Mouse (Mus musculus): ENCODE results near the gene Pdia3.
"Not testable (repeated sequence)": the region's sequence is repeated elsewhere in the genome, so short reads cannot be mapped to it uniquely, and the experiment has no call there.

The Pdia3 gene

DNA sequence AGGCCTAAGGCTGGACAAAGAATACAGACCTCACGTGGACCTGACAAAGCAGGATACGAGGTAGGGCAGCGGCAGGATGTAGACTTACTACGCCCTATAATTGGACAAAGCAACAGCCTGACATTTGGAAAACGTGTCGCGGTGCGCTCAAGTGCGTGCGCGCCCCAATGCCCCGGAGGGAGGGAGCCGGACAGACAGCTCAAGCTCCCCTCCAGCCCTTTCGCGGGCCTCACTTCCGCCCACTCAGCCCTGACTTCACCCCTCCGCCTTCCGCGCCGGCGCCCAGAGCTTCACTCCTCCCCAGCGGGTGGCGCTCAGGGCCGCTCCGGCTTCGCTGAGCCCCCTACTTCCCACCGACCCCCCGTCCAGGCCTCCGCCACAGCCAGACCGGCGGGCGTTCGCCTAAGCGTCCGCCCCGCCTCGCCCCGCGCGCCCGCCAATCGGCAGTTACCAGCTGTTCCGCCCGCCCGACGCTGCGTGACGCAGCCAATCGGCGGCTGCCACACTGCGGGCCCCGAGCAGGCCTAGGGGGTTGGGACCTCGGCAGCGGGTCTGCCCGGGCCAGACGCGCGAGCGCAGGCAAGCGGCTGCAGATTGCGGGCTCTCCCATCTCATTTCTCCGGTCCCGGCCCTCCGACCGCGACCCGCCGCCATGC is at the start of gene Pdia3, which contains the start of gene Catsper2:
Pdia3 (plus strand) TSS at position 389 of the 656 bp plus-strand sequence.
Catsper2 (minus strand) TSS at position 406 of the 656 bp plus-strand sequence.
- DNase-seq: peak; percentile 92 to 96

DNA sequence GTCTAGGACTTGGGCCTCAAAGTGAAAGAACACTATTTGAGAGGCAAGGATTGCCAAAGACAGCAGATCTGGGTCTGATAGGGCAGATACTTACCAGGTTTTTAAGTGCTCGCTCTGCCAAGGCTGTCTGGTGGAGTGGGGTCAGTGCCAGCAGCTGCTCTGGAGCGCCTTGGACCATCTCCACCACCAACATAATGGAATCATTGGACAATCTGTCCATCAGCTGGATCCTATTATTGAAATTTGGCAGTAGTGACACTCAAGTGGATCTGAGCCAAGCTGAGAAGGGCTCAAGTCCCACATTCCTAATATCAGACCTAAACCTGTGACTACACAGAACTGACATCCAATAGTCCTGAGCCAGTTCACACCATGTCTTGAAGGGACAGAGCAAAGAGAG is 44.7 kb upstream of the Pdia3 start:
- peak in 1 of 2 experiments; percentile 42 for DNase-seq

DNA sequence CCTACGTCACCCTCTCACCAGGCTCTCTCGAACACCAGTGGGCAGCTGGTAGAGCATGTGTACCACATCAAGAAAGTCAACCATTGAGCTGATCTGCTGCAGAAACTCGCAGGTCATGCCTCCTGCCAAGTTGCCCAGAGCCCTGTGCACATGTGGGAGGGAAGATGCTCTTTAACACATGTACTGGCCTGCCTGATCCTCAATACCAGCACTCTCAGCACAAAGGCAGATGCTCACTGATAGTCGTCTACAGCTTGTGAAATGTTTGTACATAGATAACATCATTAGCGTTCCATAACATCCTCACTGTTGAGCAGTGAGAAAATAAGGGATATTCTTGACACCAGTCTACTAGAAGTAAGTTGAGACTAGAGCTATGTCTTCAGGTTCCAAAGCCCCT is 42.7 kb upstream of the Pdia3 start:
- DNase-seq: no peak

DNA sequence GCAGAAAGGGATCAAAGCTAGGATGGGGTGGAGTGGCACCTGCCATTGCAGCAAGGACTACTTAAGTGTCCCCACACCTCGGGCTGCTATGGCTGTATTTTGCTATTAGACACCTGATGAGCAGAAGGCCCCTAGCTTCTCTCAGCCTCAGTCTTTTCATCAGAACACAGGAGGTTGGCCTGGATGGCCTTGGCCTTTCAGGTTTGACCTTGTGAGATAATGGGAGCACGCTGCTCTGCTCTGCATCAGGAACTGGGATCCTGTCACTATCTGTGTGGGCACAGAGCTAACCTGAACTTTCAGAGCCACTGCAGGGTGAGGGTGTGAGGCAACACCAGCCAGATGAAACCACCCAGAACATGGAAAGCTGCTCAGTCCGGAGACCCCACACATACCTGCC is 41.3 kb upstream of the Pdia3 start:
- DNase-seq: no peak

DNA sequence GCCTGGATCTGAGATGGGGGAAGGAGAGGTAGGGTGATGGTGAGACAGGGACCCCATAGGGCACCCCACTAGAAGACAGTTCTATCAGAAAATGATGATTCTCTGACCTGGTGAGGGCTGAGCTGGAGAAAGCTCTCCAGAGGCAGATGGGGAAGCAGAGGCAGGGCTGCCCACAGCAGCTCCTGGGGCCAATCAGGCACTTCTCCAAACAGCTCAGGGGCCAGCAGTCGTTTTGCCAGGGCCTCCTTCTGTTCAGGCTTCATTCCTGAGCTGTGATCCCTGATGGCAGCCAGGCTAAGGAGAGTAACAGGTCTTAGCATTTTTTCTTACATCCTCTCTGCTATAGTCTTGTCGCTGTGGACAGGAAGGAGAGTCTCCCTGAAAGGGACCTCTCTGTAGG is 38.8 kb upstream of the Pdia3 start:
- no peak for DNase-seq

DNA sequence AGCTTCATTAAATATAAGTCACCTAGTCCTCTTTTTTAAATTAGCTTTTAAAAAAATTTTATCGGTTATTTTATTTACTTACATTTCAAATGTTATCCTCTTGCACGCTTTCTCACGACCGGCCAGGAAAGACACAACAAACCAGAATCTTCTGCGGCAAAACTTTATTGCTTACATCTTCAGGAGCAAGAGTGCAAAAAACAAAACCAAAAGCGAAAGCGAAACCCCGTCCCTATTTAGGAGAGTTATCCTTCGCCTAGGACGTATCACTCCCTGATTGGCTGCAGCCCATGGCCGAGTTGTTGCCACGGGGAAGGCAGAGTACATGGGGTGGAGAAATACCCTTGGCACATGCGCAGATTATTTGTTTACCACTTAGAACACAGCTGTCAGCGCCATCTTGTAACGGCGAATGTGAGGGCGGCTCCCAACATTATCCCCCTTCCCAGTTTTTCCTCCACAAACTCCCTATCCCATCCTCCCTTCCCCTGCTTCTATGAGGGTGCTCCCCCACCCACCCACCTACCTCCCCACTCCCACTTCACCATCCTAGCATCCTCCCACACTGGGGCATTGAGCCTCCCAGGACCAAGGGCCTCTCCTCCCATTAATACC is 26.5 kb upstream of the Pdia3 start, which contains the start of gene Strc:
Strc (minus strand) TSS at position 208 of the 615 bp plus-strand sequence.
- DNase-seq: not testable (repeated sequence)

DNA sequence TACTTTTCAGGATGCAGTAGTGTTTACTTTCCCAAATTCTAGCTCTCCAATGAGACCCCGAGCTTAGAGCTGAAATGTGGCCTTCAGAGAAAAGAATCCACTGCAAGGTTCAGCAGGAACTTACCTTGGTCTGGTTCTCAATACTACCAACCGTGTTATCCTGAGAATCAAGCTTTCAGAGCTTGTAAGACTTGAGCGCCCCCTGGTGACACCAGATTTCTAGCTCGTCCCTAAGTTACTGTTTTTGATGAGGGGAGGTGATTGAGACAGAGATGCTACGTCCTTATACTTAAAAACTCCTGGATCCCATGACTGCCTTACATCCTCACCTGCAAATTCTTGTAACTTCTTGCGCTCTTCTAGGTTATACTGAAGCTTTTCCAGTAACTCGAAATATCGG is 17.0 kb upstream of the Pdia3 start:
- peak; percentile 91 to 93 for DNase-seq

DNA sequence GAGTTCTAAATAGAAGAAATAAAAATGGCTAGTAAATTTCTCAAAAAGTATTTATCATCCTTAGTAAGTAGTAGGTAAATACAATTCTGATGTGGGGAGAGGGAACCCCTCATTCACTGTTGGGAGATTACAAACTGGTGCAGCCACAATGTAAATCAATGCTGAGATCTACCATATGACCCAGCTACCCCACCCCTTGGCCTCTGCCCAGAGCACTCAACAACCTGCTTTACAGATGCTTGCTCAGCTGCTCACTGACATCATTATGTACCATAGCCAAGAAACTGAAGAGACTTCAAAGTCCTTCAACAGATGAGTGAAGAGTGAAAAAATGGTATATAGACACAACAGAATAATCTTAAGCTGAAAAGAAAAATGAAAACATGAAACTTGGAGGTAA is 10.3 kb upstream of the Pdia3 start:
- DNase-seq: no peak

DNA sequence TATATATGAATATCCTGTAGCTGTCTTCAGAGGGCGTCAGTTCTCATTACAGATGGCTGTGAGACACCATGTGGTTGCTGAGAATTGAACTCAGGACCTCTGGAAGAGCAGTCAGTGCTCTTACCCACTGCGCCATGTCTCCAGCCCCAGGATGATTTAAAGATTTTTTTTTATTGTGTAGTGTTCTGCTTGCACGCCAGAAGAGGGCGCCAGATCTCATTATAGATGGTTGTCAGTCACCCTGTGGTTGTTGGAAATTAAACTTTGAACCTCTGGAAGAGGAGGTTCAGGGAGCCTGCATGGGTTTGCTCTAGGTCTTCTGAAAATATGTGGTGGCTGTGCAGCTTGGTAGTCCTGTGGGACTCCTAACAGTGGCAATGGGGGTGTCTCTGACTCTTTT is 5.4 kb upstream of the Pdia3 start:
- peak; percentile 20 to 30 for DNase-seq

DNA sequence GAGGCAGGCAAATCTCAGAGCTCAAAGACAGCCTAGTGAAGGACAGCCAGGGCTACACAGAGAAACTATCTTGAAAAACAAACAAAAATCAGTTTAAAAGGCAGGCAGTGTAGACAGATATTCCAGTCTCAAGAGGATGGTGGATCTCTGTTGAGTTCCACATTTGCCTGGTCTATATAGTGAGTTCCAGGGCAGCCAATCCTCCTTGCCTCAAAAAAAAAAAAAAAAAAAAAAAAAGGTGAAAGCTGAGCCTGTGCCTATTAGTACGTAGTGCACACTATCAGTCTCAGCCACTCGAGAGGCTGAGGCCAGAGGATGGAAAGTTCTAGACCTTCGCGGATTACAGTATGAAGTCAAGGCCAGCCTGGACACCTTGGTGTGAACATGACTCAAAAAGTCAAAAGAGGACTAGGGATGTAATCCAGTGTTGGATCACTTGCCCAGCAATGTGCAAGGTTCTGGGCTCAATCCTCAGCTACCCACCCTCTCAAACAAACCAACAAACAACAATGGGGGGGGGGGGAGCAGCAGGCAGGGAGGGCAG is 660 bp upstream of the Pdia3 start:
- no peak for DNase-seq

DNA sequence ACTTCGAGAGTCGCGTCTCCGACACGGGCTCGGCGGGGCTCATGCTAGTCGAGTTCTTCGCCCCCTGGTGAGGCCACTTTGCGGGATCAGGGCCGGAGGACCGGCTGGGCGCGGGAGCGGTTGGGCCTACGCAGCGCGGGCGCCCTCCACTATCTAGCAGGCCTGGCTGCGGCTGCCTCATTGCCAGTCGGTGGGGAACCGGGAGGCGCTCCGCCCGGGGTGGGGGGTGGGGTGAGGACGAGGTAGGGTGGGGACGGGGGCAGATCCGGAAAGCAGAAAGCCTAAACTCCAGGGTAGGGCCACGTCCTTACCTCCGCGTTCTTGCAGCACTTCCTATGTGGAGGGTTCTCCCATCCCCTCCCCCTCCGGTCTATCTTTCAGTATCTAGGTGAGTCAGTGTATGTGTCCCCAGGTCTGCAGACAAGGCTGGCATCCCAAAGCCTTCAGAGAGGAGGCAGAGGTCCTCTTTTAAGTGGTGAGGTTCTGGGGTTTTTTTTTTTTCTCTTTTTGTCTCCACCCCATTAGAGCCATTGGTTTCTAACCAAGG is 637 bp downstream of the Pdia3 start:
- no peak for DNase-seq

DNA sequence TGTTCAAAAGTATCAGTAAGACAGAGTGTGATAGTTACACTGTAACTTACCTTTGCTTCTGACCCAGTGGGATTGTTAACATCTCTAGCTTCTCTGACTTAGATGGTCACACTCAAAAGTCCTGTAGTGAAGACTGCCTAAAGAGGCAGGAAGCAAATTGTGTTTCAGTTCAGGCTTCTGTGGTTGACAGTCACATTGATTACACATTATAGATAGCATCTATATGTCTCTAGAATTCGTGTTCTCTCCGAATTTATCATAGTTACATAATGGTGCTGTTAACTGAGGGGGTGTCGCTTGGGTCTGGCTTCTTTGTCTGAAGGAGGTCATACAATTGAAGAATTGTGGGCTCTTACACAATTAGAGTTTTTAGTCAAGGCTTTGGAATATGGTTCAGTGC is 1.5 kb downstream of the Pdia3 start:
- DNase-seq: no peak

DNA sequence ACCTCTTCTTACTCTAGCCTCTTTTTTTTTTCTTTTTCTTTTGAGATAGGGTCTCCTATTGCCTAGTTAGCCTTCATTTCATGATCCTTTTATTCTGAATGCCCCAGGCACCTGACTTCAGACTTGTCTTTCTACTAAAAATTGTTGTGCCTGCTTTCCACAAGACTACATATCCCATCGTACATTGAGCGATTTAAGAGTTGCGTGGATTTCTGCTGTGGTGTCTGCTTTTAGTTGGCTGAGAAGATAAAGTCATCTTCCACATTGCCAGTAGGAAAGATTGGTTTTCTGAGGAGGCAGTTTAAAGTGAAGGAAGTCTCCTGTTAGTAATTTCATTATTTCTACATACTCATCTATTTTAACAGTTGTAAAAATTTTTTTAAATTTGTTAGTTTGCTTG is 2.0 kb downstream of the Pdia3 start:
- DNase-seq: no peak

DNA sequence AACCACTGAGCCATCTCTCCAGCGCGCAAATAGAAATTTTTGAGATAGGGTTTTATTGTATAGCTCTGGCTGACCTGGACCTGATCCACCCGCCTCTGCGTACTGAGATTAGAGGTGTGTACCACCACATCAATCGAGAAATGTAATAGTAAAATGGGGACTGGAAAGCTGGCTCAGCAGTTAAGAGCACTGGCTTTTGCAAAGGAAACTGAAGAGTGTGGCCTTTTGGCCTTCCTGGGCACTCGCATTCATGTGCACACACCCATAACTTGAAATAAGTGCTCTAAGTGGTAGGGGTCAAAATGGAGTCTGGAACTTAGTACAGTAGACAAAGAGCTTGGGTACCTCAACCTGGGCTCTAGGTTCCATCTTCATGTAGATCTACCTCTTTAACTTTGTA is 2.8 kb downstream of the Pdia3 start:
- DNase-seq: peak in 1 of 2 experiments; percentile 4

DNA sequence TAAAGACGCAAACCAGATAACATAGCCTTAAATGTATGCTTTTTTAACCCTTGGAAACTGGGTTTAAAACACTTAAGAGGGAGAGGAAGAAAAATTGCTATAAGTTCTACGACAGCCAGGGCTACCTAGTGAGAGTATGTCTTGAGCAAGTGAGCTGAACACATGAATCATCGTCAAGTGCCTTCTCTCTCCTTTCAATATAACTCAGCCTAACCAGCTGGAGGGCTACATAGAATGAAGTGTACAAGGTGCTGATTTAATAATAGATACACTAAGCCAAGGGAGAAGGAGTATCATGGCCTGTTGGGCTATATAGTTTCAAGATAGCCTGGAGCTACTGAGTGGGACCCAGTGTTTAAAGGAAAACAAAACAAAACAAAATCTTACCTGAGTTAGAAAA is 4.9 kb downstream of the Pdia3 start:
- DNase-seq: no peak

DNA sequence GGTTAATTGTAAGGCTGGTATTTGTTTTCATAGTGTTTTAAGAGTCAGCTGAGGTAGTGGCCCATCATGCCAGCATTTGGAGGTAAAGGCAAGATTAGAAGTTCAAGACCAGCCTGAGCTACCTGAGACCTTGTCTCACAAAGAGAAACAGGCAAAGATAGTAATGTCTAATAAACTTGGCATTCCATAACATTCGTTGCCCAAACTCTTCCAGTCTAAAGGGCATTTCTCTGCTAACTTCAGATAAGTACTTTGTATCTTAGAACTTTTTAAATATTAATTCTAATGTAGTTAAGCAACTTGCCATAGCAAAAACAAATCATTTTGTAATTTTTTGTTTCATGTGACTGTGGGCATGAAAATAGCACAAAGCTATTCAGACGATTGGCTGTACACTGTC is 9.6 kb downstream of the Pdia3 start:
- DNase-seq: no peak

DNA sequence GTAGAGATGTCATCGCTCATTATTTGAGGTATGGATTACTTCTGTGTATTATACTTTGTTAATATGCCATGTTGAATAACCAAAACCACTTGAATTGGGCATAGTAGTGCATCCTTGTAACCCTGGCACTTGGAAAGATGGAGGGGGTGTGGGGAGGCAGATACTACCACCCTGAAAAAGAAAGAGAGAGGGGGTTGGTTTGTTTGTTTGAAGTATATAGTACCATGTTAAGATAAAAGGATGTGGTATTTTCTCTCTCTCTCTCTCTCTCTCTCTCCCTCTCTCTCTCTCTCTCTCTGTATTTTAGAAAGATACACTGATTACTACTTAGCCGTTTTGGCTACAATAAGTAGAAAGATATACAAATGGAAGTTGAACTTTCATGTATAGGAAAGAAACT is 12.3 kb downstream of the Pdia3 start:
- no peak for DNase-seq

DNA sequence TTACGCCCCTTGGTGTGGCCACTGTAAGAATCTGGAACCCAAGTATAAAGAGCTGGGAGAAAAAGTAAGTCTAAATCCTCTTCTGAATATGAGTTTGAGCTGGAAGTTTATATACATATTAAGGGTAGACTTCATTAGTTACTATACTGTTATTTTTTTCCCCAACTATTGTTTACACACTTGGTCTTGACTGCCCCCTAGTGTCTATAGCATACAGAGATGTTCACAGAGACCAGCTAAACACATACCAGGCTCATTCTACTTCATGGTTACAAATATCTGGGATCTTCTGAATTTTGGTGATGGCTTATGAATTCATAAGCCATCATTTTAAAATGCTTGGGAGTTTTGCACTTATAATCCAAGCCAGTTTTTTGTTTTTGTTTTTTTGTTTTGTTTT is 21.3 kb downstream of the Pdia3 start:
- no peak for DNase-seq

DNA sequence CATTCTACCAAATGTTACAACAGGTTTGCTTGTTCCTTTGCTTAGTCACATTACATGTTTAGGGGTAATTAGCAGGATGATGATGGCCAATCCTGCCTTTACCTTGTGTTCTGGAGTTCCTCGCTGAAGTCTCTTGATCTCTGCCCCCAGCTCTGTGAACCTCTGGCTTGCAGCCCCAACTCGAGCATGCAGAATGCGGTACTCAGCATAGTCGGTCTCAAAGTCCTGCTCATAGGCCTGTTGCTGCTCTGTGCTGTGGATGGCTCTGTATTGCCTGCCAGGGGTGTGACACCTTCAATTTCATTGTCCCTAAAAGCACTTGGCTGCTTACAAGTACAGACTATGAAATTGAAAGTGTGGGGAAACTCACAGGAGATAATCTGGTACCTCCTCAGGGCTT is 26.2 kb downstream of the Pdia3 start:
- DNase-seq: no peak

DNA sequence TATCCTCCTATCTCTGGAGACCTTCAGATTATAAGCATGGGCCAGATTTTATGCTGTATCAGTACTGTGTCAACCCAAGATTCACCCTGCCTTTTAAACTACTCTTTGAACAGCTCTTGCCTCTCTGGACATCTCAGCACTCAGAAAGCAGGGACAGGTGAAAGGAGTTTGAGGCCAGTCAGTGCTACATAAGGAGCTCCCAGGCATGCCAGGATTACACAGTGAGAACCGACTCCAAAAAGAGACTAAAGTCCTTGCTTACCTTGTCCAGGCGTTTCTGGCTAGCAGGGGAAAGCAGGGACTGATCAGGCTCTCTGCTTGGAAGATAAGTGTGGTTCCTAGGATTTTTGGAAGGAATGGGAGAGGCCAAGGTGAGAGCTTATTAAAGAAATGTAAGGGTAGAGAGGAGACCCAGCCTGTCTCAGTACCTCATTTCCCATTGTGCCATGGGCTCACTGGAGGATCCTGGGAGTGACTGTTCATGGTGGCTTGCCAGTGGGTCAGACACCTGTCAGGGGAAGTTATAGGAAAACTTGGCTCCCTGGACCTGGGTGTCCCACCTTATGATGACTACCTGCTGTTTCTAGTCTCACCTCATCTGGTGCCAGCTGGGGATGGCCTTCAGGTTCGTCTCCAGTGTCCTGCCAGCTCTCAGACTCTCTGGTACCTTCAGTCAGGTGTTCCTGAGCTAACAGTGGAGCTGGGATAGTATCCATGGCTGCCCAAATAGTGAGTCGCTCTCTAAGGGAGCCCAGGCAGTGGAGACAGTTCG is 27.4 kb downstream of the Pdia3 start:
- no peak for DNase-seq

DNA sequence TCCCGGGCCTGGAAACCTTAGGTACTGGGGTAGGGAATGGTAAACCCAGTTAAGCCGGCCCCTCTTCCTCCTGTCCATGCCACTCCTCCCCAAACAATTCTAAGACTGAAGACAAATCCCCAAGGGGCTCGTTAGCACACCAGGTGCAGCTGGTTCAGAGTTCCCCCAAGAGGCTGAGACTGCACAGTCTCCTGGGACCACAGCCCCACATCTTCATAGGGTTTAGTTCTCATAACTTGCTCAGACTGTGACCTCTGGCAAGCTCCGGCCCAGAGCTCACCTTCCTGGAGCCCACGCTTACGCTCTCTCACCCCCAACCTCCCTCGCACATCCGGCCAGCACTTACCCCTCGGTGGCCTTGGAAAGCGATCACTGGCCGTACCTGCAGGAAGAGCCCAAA is 28.2 kb downstream of the Pdia3 start:
- DNase-seq: no peak

DNA sequence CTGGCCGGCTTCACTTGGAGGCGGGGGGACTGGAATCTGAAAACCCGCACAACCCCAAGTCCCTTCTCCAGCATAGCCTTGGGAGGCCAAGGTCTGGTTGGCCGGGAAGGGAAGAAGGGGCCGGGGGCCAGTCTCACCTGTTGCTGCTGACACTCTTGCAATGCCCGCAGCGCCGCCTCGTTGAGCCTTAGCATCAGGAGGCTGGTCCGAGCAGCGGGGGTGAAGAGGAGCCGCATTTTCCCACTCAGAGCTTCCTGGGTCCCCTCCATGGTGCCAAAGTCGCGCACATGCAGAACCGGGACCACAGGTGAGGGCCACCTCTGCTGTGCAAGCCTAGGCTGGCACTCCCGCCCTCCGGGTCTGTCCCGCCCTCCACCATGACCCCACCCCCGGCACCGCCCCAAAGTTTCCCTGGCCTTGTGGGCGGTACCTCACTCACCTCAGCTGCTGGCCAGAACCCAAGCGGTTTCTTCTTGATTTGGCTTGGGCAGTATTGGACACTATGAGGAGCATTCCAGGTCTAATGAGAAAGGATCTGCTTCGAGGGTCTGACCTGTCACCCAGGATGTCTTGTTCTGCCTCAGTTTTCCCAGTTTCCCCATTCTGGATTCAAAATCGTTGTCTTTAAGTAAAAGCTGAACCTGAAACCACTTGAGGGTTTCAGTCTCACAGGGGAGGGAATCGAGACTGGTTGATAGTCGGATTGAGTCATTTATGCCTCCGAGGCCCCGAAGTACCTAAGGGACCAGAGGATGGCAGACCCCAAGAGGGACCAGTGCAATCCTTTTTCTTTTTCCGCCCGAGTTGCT is 28.9 kb downstream of the Pdia3 start:
- peak; percentile 53 to 60 for DNase-seq

DNA sequence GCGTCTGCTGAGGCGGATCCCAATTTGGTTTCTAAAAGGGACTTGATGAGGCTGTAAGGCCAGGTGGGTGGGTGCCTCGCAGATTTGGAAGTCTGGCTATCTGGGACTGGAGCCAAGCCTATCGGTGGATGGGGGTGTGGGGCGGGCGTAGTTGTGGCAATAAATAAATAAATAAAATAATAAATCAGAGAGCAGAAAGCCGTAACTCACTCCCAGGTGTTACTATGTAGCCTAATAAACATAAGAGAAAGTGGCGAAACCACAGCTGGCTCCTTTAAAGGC is 29.4 kb downstream of the Pdia3 start:
- DNase-seq: no peak

Data from cerebellum, postnatal 36 days (tissue).